Mouse (Mus musculus): ENCODE data around the gene Olfr968. TPM values are rescaled to one million over a fixed set of nuclear protein-coding genes. Genes with fewer than 3 reads are reported as not detected.

The Olfr968 gene
- not detected in 2 replicates for polyA plus RNA-seq (2012; rRNA removed)
- not detected in 2 replicates for polyA plus RNA-seq (2014; fragmentation: Nextera tagmentation; extraction: Ambion mirVana)

- DNase-seq (ENCODE audit: low read depth in 3 of 3, low spot score in 3 of 3) = no peak
- H3K9ac ChIP-seq (replicated peaks) = no peak within 1 kb of the TSS
- no peaks in the 10 kb centered on the region for H3K9me3 ChIP-seq (ENCODE audit: control insufficient read depth, low read length)
- no peaks in the 10 kb centered on the region for H3K27me3 ChIP-seq (ENCODE audit: control insufficient read depth, insufficient read depth, low read length)
- H3K27ac ChIP-seq = no peak within 1 kb of the TSS
- H3K4me1 ChIP-seq (replicated peaks; ENCODE audit: control insufficient read depth in 2 of 2, insufficient read depth in 2 of 2, low read length in 1 of 2) = no peaks in the 10 kb centered on the region
- no peak within 1 kb of the TSS for H3K4me2 ChIP-seq (ENCODE audit: low read depth)
- no peak for ATAC-seq (ENCODE audit: insufficient read depth)
- WGBS (ENCODE audit: insufficient replicate concordance) = 35% methylated on average over 1 of the region's 1 CpGs
- H3K4me3 ChIP-seq (ENCODE audit: insufficient read depth in 1 of 2, low read depth in 2 of 2, low read length in 2 of 2) = no peak within 1 kb of the TSS
- H3K36me3 ChIP-seq (replicated peaks; ENCODE audit: control insufficient read depth, insufficient read depth, low read depth) = no peaks in the 10 kb centered on the region
- TF ChIP-seq EP300 (IDR thresholded peaks at IDR 0.05; ENCODE audit: low read depth) = no peak
- no peak for TF ChIP-seq CTCF (IDR thresholded peaks at IDR 0.05; ENCODE audit: low read depth)
Measured at GRCm38 (mm10) chr9:39783153-39783552, at the start of gene Olfr968. TSS of gene Olfr968 (minus strand) at chr9:39783253.

DNA sequence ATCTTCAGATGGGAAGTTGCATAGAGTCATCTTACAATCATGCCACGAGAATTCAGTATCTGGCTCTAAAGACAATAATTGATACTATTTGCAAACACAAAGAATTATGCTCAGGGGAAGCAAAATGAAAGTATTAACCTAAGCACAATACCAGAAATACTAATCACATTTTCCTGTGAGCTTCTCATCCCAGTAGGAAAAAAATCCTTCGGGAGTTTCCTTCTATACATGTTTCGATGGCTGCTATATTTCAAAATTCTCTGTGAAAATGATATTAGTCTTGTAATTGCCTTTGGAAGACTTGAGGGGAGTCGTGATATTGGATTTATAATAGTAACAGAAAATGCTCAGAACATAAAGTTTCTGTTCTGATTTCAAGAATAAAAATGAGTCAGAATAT is 25.5 kb upstream of the Olfr968 start, which contains the start of gene Olfr970:
Gene Olfr970, plus strand, starts transcription at position 301 of the 400 bp plus-strand sequence.
- no peak for ATAC-seq (ENCODE audit: insufficient read depth)

DNA sequence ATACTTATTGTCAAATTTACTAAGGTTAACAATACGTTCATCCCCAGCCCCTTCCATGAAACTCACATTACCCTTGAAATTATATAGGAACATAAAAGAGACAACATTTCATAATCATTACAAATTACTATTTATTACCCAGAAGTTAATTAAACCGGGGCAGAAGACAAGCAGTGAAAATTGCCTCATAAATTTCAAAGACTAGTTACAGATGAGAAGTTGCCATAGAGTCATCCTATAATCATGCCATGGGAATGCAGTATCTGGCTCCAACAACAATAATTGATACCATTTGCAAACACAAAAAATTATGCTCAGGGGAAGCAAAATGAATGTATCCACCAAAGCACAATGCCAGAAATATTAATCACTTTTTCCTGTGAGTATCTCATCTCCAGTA is 7.5 kb upstream of the Olfr968 start, which contains the start of gene Olfr969:
Gene Olfr969, plus strand, starts transcription at position 388 of the 400 bp plus-strand sequence.
- DNase-seq (ENCODE audit: low read depth in 3 of 3, low spot score in 3 of 3) = no peak
- TF ChIP-seq CTCF (IDR thresholded peaks at IDR 0.05; ENCODE audit: low read depth) (no peak), EP300 (IDR thresholded peaks at IDR 0.05; ENCODE audit: low read depth) (no peak)
- H3K4me3 ChIP-seq (ENCODE audit: insufficient read depth in 1 of 2, low read depth in 2 of 2, low read length in 2 of 2) = no peak within 1 kb of the TSS
- no peak within 1 kb of the TSS for H3K4me2 ChIP-seq (ENCODE audit: low read depth)
- 43% methylated on average over 2 of the region's 2 CpGs for WGBS (ENCODE audit: insufficient replicate concordance)
- no peak within 1 kb of the TSS for H3K27ac ChIP-seq
- H3K36me3 ChIP-seq (replicated peaks; ENCODE audit: control insufficient read depth, insufficient read depth, low read depth) = no peaks in the 10 kb centered on the region
- H3K9me3 ChIP-seq (ENCODE audit: control insufficient read depth, low read length) = no peaks in the 10 kb centered on the region
- no peaks in the 10 kb centered on the region for H3K27me3 ChIP-seq (ENCODE audit: control insufficient read depth, insufficient read depth, low read length)
- H3K4me1 ChIP-seq (replicated peaks; ENCODE audit: control insufficient read depth in 2 of 2, insufficient read depth in 2 of 2, low read length in 1 of 2) = no peaks in the 10 kb centered on the region
- ATAC-seq (ENCODE audit: insufficient read depth) = no peak
- H3K9ac ChIP-seq (replicated peaks) = no peak within 1 kb of the TSS

More for the DNA sequence above, 25.5 kb upstream of the Olfr968 start, which contains the start of gene Olfr970:
- no peak for TF ChIP-seq CTCF (IDR thresholded peaks at IDR 0.05; ENCODE audit: low read depth)
- TF ChIP-seq EP300 (IDR thresholded peaks at IDR 0.05; ENCODE audit: low read depth) = no peak
- Histone ChIP-seq H3K27me3 (ENCODE audit: control insufficient read depth, insufficient read depth, low read length) (no peaks in the 10 kb centered on the region), H3K4me3 (ENCODE audit: insufficient read depth in 1 of 2, low read depth in 2 of 2, low read length in 2 of 2) (no peak within 1 kb of the TSS), H3K36me3 (replicated peaks; ENCODE audit: control insufficient read depth, insufficient read depth, low read depth) (no peaks in the 10 kb centered on the region), H3K27ac (no peak within 1 kb of the TSS), H3K9ac (replicated peaks) (no peak within 1 kb of the TSS), H3K4me1 (replicated peaks; ENCODE audit: control insufficient read depth in 2 of 2, insufficient read depth in 2 of 2, low read length in 1 of 2) (no peaks in the 10 kb centered on the region), H3K4me2 (ENCODE audit: low read depth) (no peak within 1 kb of the TSS), H3K9me3 (ENCODE audit: control insufficient read depth, low read length) (no peaks in the 10 kb centered on the region)
- no peak for DNase-seq (ENCODE audit: low read depth in 3 of 3, low spot score in 3 of 3)
- WGBS (ENCODE audit: insufficient replicate concordance) = 46% methylated on average over 4 of the region's 4 CpGs

DNA sequence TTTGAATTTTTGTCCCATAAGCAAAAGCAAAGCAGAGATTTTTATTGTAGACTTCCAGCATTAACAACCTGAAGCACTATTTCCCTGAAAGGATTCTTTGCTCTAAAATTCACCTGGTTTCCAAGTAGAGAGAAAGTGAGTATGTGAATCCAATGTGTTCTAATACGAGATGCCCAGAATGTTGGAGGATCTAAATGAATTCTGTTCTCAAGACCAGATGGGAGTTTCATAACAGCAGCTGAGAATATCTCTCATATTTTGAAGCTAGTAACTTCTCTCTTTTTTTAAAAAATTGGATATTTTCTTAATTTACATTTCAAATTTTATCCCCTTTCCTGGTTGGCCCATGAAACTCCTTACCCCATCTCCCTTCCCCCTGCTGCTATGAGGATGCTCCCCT is 36.6 kb downstream of the Olfr968 start:
- ATAC-seq (ENCODE audit: insufficient read depth) = no peak
- no peaks in the 10 kb centered on the region for H3K4me1 ChIP-seq (replicated peaks; ENCODE audit: control insufficient read depth in 2 of 2, insufficient read depth in 2 of 2, low read length in 1 of 2)
- 59% methylated on average over 1 of the region's 1 CpGs for WGBS (ENCODE audit: insufficient replicate concordance)
- no peak overlapping the region for H3K27ac ChIP-seq
- H3K9me3 ChIP-seq (ENCODE audit: control insufficient read depth, low read length) = no peaks in the 10 kb centered on the region
- no peak overlapping the region for H3K4me2 ChIP-seq (ENCODE audit: low read depth)
- H3K9ac ChIP-seq (replicated peaks) = no peak overlapping the region
- H3K36me3 ChIP-seq (replicated peaks; ENCODE audit: control insufficient read depth, insufficient read depth, low read depth) = no peaks in the 10 kb centered on the region
- no peak overlapping the region for H3K4me3 ChIP-seq (ENCODE audit: insufficient read depth in 1 of 2, low read depth in 2 of 2, low read length in 2 of 2)
- H3K27me3 ChIP-seq (ENCODE audit: control insufficient read depth, insufficient read depth, low read length) = no peaks in the 10 kb centered on the region
- TF ChIP-seq CTCF (IDR thresholded peaks at IDR 0.05; ENCODE audit: low read depth) = no peak
- TF ChIP-seq EP300 (IDR thresholded peaks at IDR 0.05; ENCODE audit: low read depth) = no peak
- DNase-seq (ENCODE audit: low read depth in 3 of 3, low spot score in 3 of 3) = no peak

DNA sequence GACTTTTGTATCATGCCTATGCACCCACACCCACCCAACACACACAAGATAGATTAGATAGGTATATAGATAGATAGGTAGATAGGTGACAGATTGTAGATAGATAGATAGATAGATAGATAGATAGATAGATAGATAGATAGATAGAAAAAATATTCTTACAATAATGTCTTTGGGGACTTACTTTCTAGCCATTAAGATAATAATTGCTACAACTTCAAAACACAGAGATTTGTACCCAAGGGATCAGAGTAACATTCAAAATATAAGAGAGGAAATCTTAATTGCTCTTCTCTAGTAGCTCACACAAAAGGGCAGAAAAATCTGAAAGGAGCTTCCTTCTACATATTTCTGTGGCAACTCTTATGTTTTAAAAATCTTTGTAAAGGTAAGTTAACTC is 37.1 kb downstream of the Olfr968 start, which contains the start of gene Olfr967:
Gene Olfr967, plus strand, starts transcription at position 301 of the 400 bp plus-strand sequence.
- Histone ChIP-seq H3K4me1 (replicated peaks; ENCODE audit: control insufficient read depth in 2 of 2, insufficient read depth in 2 of 2, low read length in 1 of 2) (no peaks in the 10 kb centered on the region), H3K4me3 (ENCODE audit: insufficient read depth in 1 of 2, low read depth in 2 of 2, low read length in 2 of 2) (no peak within 1 kb of the TSS), H3K36me3 (replicated peaks; ENCODE audit: control insufficient read depth, insufficient read depth, low read depth) (no peaks in the 10 kb centered on the region), H3K4me2 (ENCODE audit: low read depth) (no peak within 1 kb of the TSS), H3K9me3 (ENCODE audit: control insufficient read depth, low read length) (no peaks in the 10 kb centered on the region), H3K27ac (no peak within 1 kb of the TSS), H3K27me3 (ENCODE audit: control insufficient read depth, insufficient read depth, low read length) (no peaks in the 10 kb centered on the region), H3K9ac (replicated peaks) (no peak within 1 kb of the TSS)
- DNase-seq (ENCODE audit: low read depth in 3 of 3, low spot score in 3 of 3) (no peak), ATAC-seq (ENCODE audit: insufficient read depth) (no peak)
- TF ChIP-seq EP300 (IDR thresholded peaks at IDR 0.05; ENCODE audit: low read depth) (no peak), CTCF (IDR thresholded peaks at IDR 0.05; ENCODE audit: low read depth) (no peak)
